ENCODE assay signal across 24 mouse cellular contexts in the genomic region with DNA sequence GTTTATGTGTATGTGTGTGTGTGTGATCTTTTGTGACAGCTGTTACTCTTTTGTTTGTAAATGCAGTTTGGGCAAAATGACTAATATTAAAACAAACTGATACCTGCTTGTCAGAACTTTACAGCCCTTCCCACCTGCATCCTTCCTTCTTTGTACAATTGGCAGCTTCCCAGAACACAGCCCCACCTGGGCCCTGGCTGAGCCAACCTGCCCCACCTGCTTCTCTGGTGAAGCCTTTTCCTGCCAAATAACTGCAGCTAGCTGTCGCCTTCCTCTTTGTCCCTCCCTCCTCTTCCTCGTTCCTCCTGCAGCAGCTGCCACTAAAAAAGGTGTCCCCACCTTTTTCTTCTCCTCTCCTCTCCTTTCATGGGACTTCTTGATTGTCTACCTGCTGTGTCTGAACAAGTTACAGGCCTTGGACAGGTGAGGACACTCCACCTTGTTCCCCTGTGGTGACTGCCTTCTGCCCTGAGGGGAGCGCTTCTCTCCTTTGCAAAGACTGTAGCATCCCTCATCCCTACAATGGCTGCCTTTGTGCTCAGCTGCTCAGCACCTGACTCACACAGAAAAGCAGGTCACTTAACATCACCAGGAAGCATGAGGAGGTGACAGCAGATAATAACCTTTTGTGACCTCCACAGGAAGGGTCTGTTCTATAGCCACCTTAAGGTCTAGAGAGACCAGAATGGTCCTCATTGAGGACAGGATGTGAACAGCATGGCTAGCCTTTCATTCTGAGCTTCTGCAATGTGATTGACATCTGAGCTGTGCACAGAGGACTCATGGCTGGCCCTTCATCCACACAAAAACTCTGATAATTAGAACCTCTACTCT.
A peak's percentile ranks its signal among the peaks of the same experiment; 100 is the strongest.
DNase-seq lines count a peak whose midpoint lies in the region; ATAC-seq and TF ChIP-seq lines count a peak whose summit lies in the region.
"Had no signal": no experiment of that assay in that cellular context is flagged by ENCODE, and none has a peak within 500 bp of the region (broad histone marks: within the 10 kb centered on the region; RNA-seq: fewer than 3 reads in every experiment).

No protein-coding gene starts in this region.

- H3K4me3 ChIP-seq in ES-Bruce4 (ENCODE audit: low read depth, low read length), result no peak overlapping the region
- no peak overlapping the region for H3K4me3 ChIP-seq in embryonic facial prominence, embryonic 10.5 days
- H3K4me3 ChIP-seq in limb, embryonic 13.5 days, result no peak overlapping the region
- H3K4me3 ChIP-seq in heart, embryonic 11.5 days (ENCODE audit: low read depth, low read length), result no peak overlapping the region
- H3K4me3 ChIP-seq in forebrain, embryonic 11.5 days (ENCODE audit: low read depth, low read length), result no peak overlapping the region
- H3K4me3 ChIP-seq: forebrain, embryonic 12.5 days; limb, embryonic 12.5 days; liver, embryonic 13.5 days; megakaryocyte, embryonic 14.5 days had no signal

- TF ChIP-seq POLR2A in ES-Bruce4 (IDR thresholded peaks at IDR 0.05; ENCODE audit: insufficient read depth, low read length), result no peak

- H3K4me2 ChIP-seq in limb, embryonic 13.5 days (replicated peaks), result no peak overlapping the region
- H3K4me2 ChIP-seq in heart, embryonic 11.5 days, result no peak overlapping the region
- no peak overlapping the region for H3K4me2 ChIP-seq in forebrain, embryonic 11.5 days (ENCODE audit: low read depth, low read length, severe bottlenecking)
- H3K4me2 ChIP-seq: forebrain, embryonic 12.5 days; limb, embryonic 12.5 days; liver, embryonic 13.5 days had no signal

- ATAC-seq in limb, embryonic 13.5 days (ENCODE audit: low FRiP score, low read depth), result peak; percentile 11; the same call in 1 of the 2 replicates
- no peak for ATAC-seq in heart, embryonic 11.5 days (replicated peaks; ENCODE audit: insufficient number of reproducible peaks, low FRiP score, low TSS enrichment)
- no peak for ATAC-seq in forebrain, embryonic 11.5 days (replicated peaks; ENCODE audit: low FRiP score)
- ATAC-seq: hindbrain, embryonic 16.5 days; midbrain, embryonic 16.5 days had no signal

- peak; percentile 10 for DNase-seq in kidney, postnatal 14 days
- no peak for DNase-seq in kidney, adult 18-20 months
- DNase-seq in embryonic facial prominence, embryonic 10.5 days (ENCODE audit: low spot score), result no peak
- no peak for DNase-seq in forebrain, embryonic 11.5 days (ENCODE audit: low spot score)
- no peak for DNase-seq in heart, adult 18-20 months
- DNase-seq: adrenal gland, adult 8-10 months; cerebellum, adult 9-10 months; gastrocnemius, postnatal 10 days; heart, adult 11 months; heart, postnatal 4 days; kidney, adult 2 months; kidney, postnatal 36 days; liver, embryonic 13.5 days; lung, postnatal 10 days; right cerebral cortex, postnatal 4 days; thymus, postnatal 25 days had no signal

- no peaks in the 10 kb centered on the region for H3K36me3 ChIP-seq in ES-Bruce4 (ENCODE audit: control insufficient read depth, insufficient read depth, low read length, poor library complexity, severe bottlenecking)
- H3K36me3 ChIP-seq in embryonic facial prominence, embryonic 10.5 days (replicated peaks), result no peaks in the 10 kb centered on the region
- no peaks in the 10 kb centered on the region for H3K36me3 ChIP-seq in limb, embryonic 13.5 days
- no peaks in the 10 kb centered on the region for H3K36me3 ChIP-seq in heart, embryonic 11.5 days (ENCODE audit: control insufficient read depth, insufficient read depth, low read length)
- H3K36me3 ChIP-seq in forebrain, embryonic 11.5 days (ENCODE audit: control insufficient read depth, insufficient read depth, low read length), result no peaks in the 10 kb centered on the region
- H3K36me3 ChIP-seq: forebrain, embryonic 12.5 days; limb, embryonic 12.5 days; liver, embryonic 13.5 days had no signal

- 0 out of 2 replicates have a peak, but pooled peaks have one; percentile 30 for TF ChIP-seq EP300 in ES-Bruce4 (IDR thresholded peaks at IDR 0.05; ENCODE audit: insufficient read depth, low read depth, low read length)

- no peak overlapping the region for H3K9ac ChIP-seq in ES-Bruce4 (ENCODE audit: low read depth, poor library complexity, severe bottlenecking)
- no peak overlapping the region for H3K9ac ChIP-seq in limb, embryonic 13.5 days
- no peak overlapping the region for H3K9ac ChIP-seq in heart, embryonic 11.5 days (ENCODE audit: low read depth, low read length)
- H3K9ac ChIP-seq in forebrain, embryonic 11.5 days (ENCODE audit: low read length), result no peak overlapping the region
- H3K9ac ChIP-seq: forebrain, embryonic 12.5 days; limb, embryonic 12.5 days; liver, embryonic 13.5 days had no signal

- H3K27me3 ChIP-seq in ES-Bruce4 (ENCODE audit: control insufficient read depth, insufficient read depth, low read length, poor library complexity, severe bottlenecking), result no peaks in the 10 kb centered on the region
- H3K27me3 ChIP-seq in embryonic facial prominence, embryonic 10.5 days (replicated peaks; ENCODE audit: low read depth, poor library complexity, severe bottlenecking), result peaks cover 9% of the 10 kb centered on the region; the same call in 1 of the 2 replicates
- peaks cover 6% of the 10 kb centered on the region; the same call in 1 of the 2 replicates for H3K27me3 ChIP-seq in limb, embryonic 13.5 days
- no peaks in the 10 kb centered on the region for H3K27me3 ChIP-seq in heart, embryonic 11.5 days (ENCODE audit: control insufficient read depth, insufficient read depth, low read length)
- H3K27me3 ChIP-seq in forebrain, embryonic 11.5 days (ENCODE audit: control insufficient read depth, insufficient read depth, low read length), result no peaks in the 10 kb centered on the region
- H3K27me3 ChIP-seq: forebrain, embryonic 12.5 days; limb, embryonic 12.5 days; liver, embryonic 13.5 days; megakaryocyte, embryonic 14.5 days had no signal

- no peaks in the 10 kb centered on the region; the same call in 1 of the 2 replicates for H3K9me3 ChIP-seq in ES-Bruce4 (replicated peaks; ENCODE audit: control insufficient read depth, insufficient read depth, low read length, poor library complexity, severe bottlenecking)
- no peaks in the 10 kb centered on the region for H3K9me3 ChIP-seq in embryonic facial prominence, embryonic 10.5 days
- H3K9me3 ChIP-seq in limb, embryonic 13.5 days, result no peaks in the 10 kb centered on the region
- no peaks in the 10 kb centered on the region for H3K9me3 ChIP-seq in heart, embryonic 11.5 days (replicated peaks; ENCODE audit: control insufficient read depth, low read length)
- H3K9me3 ChIP-seq in forebrain, embryonic 11.5 days (ENCODE audit: control insufficient read depth, low read length), result no peaks in the 10 kb centered on the region
- H3K9me3 ChIP-seq: forebrain, embryonic 12.5 days; limb, embryonic 12.5 days; liver, embryonic 13.5 days had no signal

- H3K27ac ChIP-seq in ES-Bruce4 (ENCODE audit: insufficient read depth, low read length), result no peak overlapping the region
- peak overlapping the region; percentile 49; the same call in 1 of the 2 replicates for H3K27ac ChIP-seq in embryonic facial prominence, embryonic 10.5 days (replicated peaks)
- H3K27ac ChIP-seq in limb, embryonic 13.5 days, result no peak overlapping the region
- no peak overlapping the region for H3K27ac ChIP-seq in heart, embryonic 11.5 days (ENCODE audit: low read depth, low read length)
- no peak overlapping the region for H3K27ac ChIP-seq in forebrain, embryonic 11.5 days (ENCODE audit: low read depth, low read length)
- H3K27ac ChIP-seq: forebrain, embryonic 12.5 days; liver, embryonic 13.5 days had no signal

- TF ChIP-seq CTCF in ES-Bruce4 (IDR thresholded peaks at IDR 0.05; ENCODE audit: low read depth, low read length), result no peak

- 50% methylated on average over 3 of the region's 3 CpGs for WGBS in embryonic facial prominence, embryonic 10.5 days
- 56% methylated on average over 3 of the region's 3 CpGs for WGBS in limb, embryonic 13.5 days
- WGBS in heart, embryonic 11.5 days (ENCODE audit: insufficient replicate concordance), result 76% methylated on average over 3 of the region's 3 CpGs
- WGBS in forebrain, embryonic 11.5 days, result 57% methylated on average over 3 of the region's 3 CpGs

- H3K4me1 ChIP-seq in ES-Bruce4 (ENCODE audit: control insufficient read depth, insufficient read depth, low read length), result no peaks in the 10 kb centered on the region
- peaks cover 22% of the 10 kb centered on the region for H3K4me1 ChIP-seq in embryonic facial prominence, embryonic 10.5 days
- peaks cover 16% of the 10 kb centered on the region for H3K4me1 ChIP-seq in limb, embryonic 13.5 days
- no peaks in the 10 kb centered on the region for H3K4me1 ChIP-seq in heart, embryonic 11.5 days (ENCODE audit: control insufficient read depth, insufficient read depth, low read length)
- H3K4me1 ChIP-seq in forebrain, embryonic 11.5 days (replicated peaks; ENCODE audit: control insufficient read depth, insufficient read depth, low read length), result no peaks in the 10 kb centered on the region
- H3K4me1 ChIP-seq: forebrain, embryonic 12.5 days; megakaryocyte, embryonic 14.5 days had no signal
